Mouse (Mus musculus) hindbrain, embryonic 14.5 days (tissue): ENCODE results near the gene Id4. TPM values are rescaled to one million over a fixed set of nuclear protein-coding genes. Genes with fewer than 3 reads are reported as not detected.
A peak's percentile ranks its signal among the peaks of the same experiment; 100 is the strongest.

Source experiments
- ATAC-seq: fragments of 200-750 bp; cut with Nextera tagmentation; 2 replicates; pipeline ENCODE4 v1.8.0; 2017; ENCODE audit warnings: moderate number of reproducible peaks, mild to moderate bottlenecking, moderate TSS enrichment, moderate library complexity; ENCODE audit not compliant: low FRiP score
- DNase-seq: peaks from one replicate; pipeline ENCODE4 v3.0.0-alpha.2; 2015; ENCODE audit warnings: low spot score
- H3K27ac ChIP-seq: fragments of 300-500 bp; sonication (generic); 2 replicates; pipeline ENCODE4 v1.5.1; 2014; ENCODE audit warnings: mild to moderate bottlenecking, moderate library complexity
- H3K27me3 ChIP-seq: fragments of 300-500 bp; sonication (generic); 2 replicates; pipeline ENCODE4 v1.6.1; 2014; ENCODE audit warnings: mild to moderate bottlenecking, low read length, mixed read lengths; ENCODE audit not compliant: control insufficient read depth, insufficient read depth
- H3K36me3 ChIP-seq: fragments of 300-500 bp; sonication (generic); replicated peaks from 2 replicates; pipeline ENCODE4 v1.6.1; 2014; ENCODE audit not compliant: control insufficient read depth, insufficient read depth
- H3K4me1 ChIP-seq: fragments of 300-500 bp; sonication (generic); replicated peaks from 2 replicates; pipeline ENCODE4 v1.6.1; 2014; ENCODE audit warnings: antibody characterized with exemption, low read length, mixed read lengths; ENCODE audit not compliant: control insufficient read depth, insufficient read depth
- H3K4me2 ChIP-seq: fragments of 300-500 bp; sonication (generic); replicated peaks from 2 replicates; pipeline ENCODE4 v1.6.1; 2014; ENCODE audit warnings: mild to moderate bottlenecking, moderate library complexity
- H3K4me3 ChIP-seq: fragments of 300-500 bp; sonication (generic); replicated peaks from 2 replicates; pipeline ENCODE4 v1.5.1; 2014; ENCODE audit warnings: mild to moderate bottlenecking, low read length
- H3K9ac ChIP-seq: fragments of 300-500 bp; sonication (generic); 2 replicates; pipeline ENCODE4 v1.6.1; 2014
- H3K9me3 ChIP-seq: fragments of 300-500 bp; sonication (generic); 2 replicates; pipeline ENCODE4 v1.6.1; 2016; ENCODE audit warnings: low read length; ENCODE audit not compliant: control insufficient read depth
- WGBS: fragments of 180-500 bp; shearing (Covaris S2); extraction: QIAGEN DNeasy Blood & Tissue Kit; methylation state at CpG from one replicate; pipeline ENCODE4 v1.1.7; 2014; 5-methylcytosine and 5-hydroxymethylcytosine counted together
- polyA plus RNA-seq: library from polyadenylated mRNA; unstranded; fragments of >200 nt; fragmentation: Nextera tagmentation; extraction: Ambion mirVana; gene quantifications from 2 replicates; pipeline ENCODE4 v1.2.1, GENCODE M21; 2014

Id4 gene
- polyA plus RNA-seq, 1 experiment from 2014 or later, result 91.5 TPM

DNA sequence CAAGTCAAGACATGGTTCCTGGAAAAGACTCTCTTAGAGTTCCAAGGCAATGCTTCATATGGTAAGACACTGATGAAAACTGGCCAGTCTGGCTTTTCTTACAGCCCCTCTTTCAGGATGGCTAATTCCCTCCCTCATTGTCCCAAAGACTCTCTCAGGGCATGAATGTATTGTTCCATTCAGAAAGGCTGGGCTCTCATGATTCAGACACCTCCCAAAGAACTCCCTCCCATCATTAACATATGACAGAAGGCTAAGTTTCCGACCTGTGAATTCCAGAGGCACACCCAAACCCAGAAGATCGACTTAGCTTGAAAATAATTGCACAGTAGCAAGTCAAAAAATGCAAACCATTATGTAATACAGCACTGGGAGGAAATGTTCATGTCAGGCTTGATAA, 8.5 kb upstream of the Id4 start:
- H3K27me3 ChIP-seq, result no peaks in the 10 kb centered on the region
- H3K36me3 ChIP-seq, result no peaks in the 10 kb centered on the region
- no peaks in the 10 kb centered on the region for H3K4me1 ChIP-seq
- no peak overlapping the region for H3K27ac ChIP-seq
- no peak overlapping the region for H3K4me3 ChIP-seq
- H3K4me2 ChIP-seq, result no peak overlapping the region
- peaks cover 4% of the 10 kb centered on the region; the same call in 1 of the 2 replicates for H3K9me3 ChIP-seq
- DNase-seq, result no peak
- no peak for ATAC-seq
- H3K9ac ChIP-seq, result no peak overlapping the region
- WGBS, result 22% methylated on average over 2 of the region's 2 CpGs

DNA sequence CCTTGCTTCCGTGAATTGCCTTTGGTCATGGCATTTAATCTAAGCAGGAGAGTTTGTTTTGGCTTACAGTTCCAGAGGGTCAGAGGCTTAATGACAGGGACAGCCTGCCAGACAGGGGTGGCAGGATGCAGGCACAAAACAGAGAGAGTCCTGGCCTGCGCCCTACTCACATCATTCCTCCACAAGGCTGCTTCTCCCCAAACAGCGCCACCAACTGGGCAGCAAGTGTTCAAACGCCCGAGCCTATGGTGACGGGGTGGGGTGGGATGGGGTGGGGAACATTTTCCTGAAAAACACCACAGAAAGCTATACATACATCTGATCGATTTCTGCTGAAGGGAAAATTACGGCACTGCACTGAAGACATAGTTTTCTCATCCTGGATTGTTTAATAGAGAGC, 6.0 kb upstream of the Id4 start:
- H3K4me3 ChIP-seq, result no peak overlapping the region
- no peak overlapping the region for H3K4me2 ChIP-seq
- no peak overlapping the region for H3K9ac ChIP-seq
- H3K9me3 ChIP-seq, result peaks cover 4% of the 10 kb centered on the region; the same call in 1 of the 2 replicates
- no peaks in the 10 kb centered on the region for H3K36me3 ChIP-seq
- DNase-seq, result no peak
- ATAC-seq, result no peak
- no peaks in the 10 kb centered on the region for H3K27me3 ChIP-seq
- 94% methylated on average over 8 of the region's 8 CpGs for WGBS
- peaks cover 9% of the 10 kb centered on the region for H3K4me1 ChIP-seq
- no peak overlapping the region for H3K27ac ChIP-seq

DNA sequence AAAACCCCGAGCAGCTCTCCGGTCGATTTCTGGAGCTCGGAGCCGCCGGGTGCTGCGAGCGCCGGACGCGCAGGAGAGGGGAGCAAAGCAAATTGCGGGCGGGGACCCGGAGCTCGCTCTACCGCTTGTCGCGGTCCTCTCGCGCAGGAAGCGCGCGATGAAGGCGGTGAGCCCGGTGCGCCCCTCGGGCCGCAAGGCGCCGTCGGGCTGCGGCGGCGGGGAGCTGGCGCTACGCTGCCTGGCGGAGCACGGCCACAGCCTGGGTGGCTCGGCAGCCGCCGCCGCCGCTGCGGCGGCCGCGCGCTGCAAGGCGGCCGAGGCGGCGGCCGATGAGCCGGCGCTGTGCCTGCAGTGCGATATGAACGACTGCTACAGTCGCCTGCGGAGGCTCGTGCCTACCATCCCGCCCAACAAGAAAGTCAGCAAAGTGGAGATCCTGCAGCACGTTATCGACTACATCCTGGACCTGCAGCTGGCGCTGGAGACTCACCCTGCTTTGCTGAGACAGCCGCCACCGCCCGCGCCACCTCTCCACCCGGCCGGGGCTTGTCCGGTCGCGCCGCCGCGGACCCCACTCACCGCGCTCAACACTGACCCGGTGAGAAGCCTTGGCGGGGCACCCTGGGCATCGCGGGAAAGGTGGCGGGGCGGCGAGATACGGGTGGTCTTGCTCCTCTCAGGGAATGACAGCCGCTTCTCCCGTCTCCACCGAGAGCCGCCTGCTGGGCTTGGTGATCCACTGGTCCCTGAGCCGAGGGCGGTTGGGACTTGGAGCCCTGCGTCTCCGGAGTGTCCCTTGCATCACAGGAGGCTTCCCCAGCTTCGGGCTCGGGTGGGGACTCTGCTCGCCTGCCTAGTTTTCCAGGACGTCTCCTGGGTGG, 553 bp downstream of the Id4 start:
- Histone ChIP-seq H3K4me1 (peaks cover 13% of the 10 kb centered on the region), H3K9me3 (no peaks in the 10 kb centered on the region), H3K27ac (peak overlapping the region; percentile 97), H3K4me2 (peak overlapping the region; percentile 75), H3K4me3 (peak overlapping the region; percentile 68), H3K36me3 (no peaks in the 10 kb centered on the region), H3K27me3 (no peaks in the 10 kb centered on the region), H3K9ac (peak overlapping the region; percentile 99)
- WGBS, result under 1% methylated on average over 95 of the region's 98 CpGs
- peak; percentile 64 for DNase-seq
- 0 out of 2 replicates have a peak, but pooled peaks have one; percentile 14 for ATAC-seq

DNA sequence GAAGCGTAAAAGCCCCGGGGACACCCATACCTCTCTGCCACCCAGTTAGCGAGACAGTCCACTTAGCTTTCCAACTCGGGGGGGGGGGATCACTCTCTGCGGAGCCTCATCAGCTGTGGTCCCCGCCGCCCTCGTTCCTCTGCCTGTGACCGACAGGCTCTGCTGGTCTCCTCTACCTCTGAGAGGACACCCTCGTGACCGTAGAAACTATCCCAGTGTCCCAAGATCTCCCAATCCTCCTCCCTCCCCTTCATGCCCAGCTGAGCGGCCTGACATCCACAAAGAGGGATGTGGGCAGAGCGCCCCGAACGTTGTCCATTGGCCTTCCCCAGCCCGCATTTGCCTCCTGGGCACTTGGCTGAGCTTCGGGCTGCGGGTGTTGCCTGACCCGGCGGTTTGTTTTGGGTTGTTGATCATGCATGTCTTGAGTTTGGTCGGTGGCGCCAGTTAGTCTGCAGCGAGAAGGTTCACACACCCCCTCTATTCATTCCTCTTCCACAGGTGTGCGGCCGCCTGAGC, 1.5 kb downstream of the Id4 start:
- peak overlapping the region; percentile 97 for H3K27ac ChIP-seq
- peak overlapping the region; percentile 99 for H3K9ac ChIP-seq
- H3K27me3 ChIP-seq, result no peaks in the 10 kb centered on the region
- no peak for ATAC-seq
- peak; percentile 41 for DNase-seq
- WGBS, result under 1% methylated on average over 25 of the region's 25 CpGs
- H3K4me1 ChIP-seq, result peaks cover 13% of the 10 kb centered on the region
- H3K4me2 ChIP-seq, result peak overlapping the region; percentile 75
- H3K4me3 ChIP-seq, result peak overlapping the region; percentile 68
- no peaks in the 10 kb centered on the region for H3K9me3 ChIP-seq
- no peaks in the 10 kb centered on the region for H3K36me3 ChIP-seq

DNA sequence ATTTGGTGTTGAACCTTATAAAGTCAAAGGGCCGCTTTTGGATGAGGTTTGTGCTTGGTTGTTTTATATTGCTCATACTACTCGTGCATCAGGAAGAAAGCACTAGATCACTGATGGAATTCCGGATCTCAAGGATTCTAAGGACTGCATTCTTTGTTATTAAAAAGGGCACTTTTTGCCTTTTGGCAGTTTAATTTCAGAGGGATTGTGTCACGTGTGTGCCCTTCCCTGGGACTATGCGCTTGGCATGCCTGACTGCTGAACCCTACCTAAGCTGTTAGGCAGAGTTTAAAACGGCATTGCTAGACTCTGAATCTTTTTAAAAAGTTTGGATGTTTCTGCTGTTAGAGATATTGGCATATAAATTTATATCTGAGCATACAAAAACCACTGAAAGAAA, 4.0 kb downstream of the Id4 start:
- Histone ChIP-seq H3K27ac (peak overlapping the region; percentile 22; the same call in 1 of the 2 replicates), H3K9me3 (no peaks in the 10 kb centered on the region), H3K4me2 (peak overlapping the region; percentile 75), H3K36me3 (no peaks in the 10 kb centered on the region), H3K27me3 (no peaks in the 10 kb centered on the region), H3K9ac (peak overlapping the region; percentile 99), H3K4me1 (peaks cover 4% of the 10 kb centered on the region; the same call in 1 of the 2 replicates), H3K4me3 (peak overlapping the region; percentile 68)
- DNase-seq (no peak), ATAC-seq (no peak)
- whole genome bisulfite sequencing, result 50% methylated on average over 6 of the region's 6 CpGs

DNA sequence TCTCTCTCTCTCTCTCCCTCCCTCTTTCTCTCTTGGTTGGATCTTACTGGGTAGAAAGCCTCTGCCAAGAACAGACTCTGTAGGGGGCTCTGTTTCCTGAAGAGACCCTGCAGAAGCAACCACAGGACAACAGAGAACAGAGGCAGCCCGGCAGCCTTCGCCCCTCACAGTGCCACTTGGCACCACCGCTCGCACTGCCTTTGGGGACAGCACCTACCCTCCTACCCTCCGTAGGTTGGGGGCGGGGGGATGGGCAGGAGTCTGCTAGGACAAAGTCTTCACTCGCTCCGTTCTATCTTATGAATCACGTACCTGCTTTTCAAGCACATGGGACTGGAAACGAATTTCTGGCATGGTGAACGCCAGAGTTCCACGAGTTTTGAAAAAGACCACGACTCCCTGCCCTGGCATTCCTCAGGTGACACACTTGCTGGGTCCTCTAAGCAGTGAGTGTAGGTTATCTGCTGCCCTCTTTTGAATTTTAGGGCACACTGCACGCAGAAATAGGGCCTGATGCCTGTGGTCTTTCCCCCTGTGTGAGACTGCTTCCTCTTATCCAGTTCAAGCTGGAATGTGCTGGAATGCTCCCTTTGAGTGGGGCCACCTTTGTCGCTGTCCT, 12.5 kb downstream of the Id4 start:
- no peak overlapping the region for H3K9ac ChIP-seq
- H3K4me2 ChIP-seq, result peak overlapping the region; percentile 42
- no peak overlapping the region for H3K4me3 ChIP-seq
- ATAC-seq, result peak; percentile 66; the same call in 1 of the 2 replicates
- no peaks in the 10 kb centered on the region for H3K36me3 ChIP-seq
- peaks cover 25% of the 10 kb centered on the region for H3K4me1 ChIP-seq
- no peak overlapping the region for H3K27ac ChIP-seq
- no peaks in the 10 kb centered on the region for H3K27me3 ChIP-seq
- peak; percentile 71 for DNase-seq
- 8% methylated on average over 15 of the region's 15 CpGs for WGBS
- no peaks in the 10 kb centered on the region for H3K9me3 ChIP-seq

DNA sequence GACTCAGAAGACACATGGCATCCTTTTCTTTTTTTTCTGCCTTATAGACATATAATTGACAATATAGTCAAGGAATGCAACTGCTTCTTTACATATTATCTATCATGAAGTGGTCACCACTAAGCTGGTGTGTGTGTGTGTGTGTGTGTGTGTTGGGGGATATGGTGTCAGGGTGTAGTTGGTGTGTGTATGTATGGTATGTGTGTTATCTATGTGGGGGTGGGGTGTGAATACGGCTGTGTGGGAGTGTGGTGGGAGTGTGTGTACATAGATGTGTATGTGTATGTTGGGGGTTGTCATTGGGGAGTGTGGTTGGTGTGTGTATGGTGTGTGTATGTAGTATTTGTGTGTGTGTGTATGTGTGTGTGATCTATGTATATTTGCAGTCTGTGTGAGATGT, 13.1 kb downstream of the Id4 start:
- no peak for DNase-seq
- 95% methylated on average over 1 of the region's 1 CpGs for whole genome bisulfite sequencing

DNA sequence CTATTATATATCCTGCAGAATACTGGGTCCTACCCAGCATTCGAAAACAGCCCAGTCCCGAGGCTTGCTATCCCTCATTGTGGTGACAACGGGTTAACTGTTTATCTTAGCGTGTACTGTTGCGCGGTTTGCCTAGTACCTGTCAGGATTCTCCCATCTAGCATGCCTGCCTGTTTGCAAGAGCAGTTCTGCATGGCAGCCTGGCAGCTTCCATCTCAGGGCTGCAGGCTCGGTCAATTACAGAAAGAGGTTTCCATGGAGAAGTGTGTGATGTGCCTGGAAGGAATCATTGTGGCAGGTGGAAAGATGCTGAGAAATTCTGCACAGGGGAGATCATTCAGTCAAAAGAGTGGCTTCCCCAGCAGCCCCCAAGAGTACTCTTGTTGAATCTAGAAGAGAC, 16.0 kb downstream of the Id4 start:
- Histone ChIP-seq H3K4me2 (no peak overlapping the region), H3K36me3 (no peaks in the 10 kb centered on the region), H3K9ac (peak overlapping the region; percentile 14; the same call in 1 of the 2 replicates), H3K27ac (peak overlapping the region; percentile 77), H3K27me3 (no peaks in the 10 kb centered on the region), H3K4me1 (peaks cover 25% of the 10 kb centered on the region), H3K4me3 (no peak overlapping the region), H3K9me3 (no peaks in the 10 kb centered on the region)
- peak; percentile 50 for DNase-seq
- no peak for ATAC-seq
- WGBS, result 51% methylated on average over 7 of the region's 7 CpGs

More for the DNA sequence above, 13.1 kb downstream of the Id4 start:
- Histone ChIP-seq H3K9me3 (no peaks in the 10 kb centered on the region), H3K4me2 (no peak overlapping the region), H3K36me3 (no peaks in the 10 kb centered on the region), H3K4me3 (no peak overlapping the region), H3K4me1 (peaks cover 25% of the 10 kb centered on the region), H3K27ac (no peak overlapping the region), H3K27me3 (no peaks in the 10 kb centered on the region), H3K9ac (no peak overlapping the region)
- ATAC-seq, result no peak

DNA sequence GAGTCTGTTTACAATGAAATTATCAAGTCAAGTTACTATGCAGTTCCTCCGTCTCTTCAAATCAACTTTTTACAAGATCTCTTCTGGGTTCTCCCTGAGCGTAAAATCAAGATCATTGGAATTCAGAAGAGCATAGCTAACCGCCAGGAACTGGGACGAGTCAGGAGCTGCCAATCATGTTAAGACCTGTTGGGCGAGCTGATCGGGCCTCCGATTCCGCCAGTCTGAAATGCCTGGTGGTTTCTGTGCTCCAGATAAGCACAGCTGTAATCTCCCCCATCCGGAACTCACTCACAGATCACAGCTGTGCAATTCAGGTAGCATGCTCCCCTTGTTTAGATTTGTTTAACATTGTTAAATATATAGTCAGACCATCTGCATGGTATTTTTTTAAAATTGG, 23.4 kb downstream of the Id4 start:
- Histone ChIP-seq H3K27ac (0 out of 2 replicates have a peak overlapping the region, but pooled peaks have one; percentile 1), H3K4me1 (peaks cover 20% of the 10 kb centered on the region), H3K9me3 (no peaks in the 10 kb centered on the region), H3K36me3 (no peaks in the 10 kb centered on the region), H3K27me3 (no peaks in the 10 kb centered on the region), H3K4me2 (no peak overlapping the region), H3K4me3 (no peak overlapping the region), H3K9ac (no peak overlapping the region)
- ATAC-seq, result no peak
- WGBS, result 65% methylated on average over 9 of the region's 9 CpGs
- DNase-seq, result no peak
